Mouse (Mus musculus): ENCODE measurements around the gene Gprc5c.

DNA sequence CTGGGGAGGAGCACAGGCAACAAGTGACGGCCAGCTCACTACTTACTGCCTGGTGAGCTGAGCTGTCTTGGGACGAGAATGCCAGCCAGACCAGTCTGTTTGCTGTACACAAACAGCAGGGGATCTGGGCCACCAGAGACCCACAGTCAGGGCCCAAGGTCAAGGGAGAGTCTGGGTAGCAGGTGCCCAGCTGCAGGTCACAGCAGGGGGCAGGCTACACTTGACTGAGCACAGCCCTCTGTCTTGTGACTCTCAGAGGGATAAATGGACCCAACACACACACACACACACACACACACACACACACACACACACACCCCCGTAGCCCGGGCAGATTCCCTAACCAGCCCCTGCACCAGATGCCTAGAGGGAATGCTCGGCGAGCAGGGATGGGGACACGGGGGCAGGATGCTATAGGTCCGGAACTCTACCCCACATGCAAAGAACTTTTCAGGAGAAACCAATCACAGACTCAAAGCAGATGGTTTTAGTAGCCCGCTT lies 24.4 kb downstream of the Gprc5c start:
- TF ChIP-seq CTCF (IDR thresholded peaks at IDR 0.05; ENCODE audit: insufficient read depth, low read length) (no peak), POLR2A (IDR thresholded peaks at IDR 0.05; ENCODE audit: borderline replicate concordance, extremely low read depth, low read depth, low read length) (no peak)

All from lung, adult 2 months (tissue).